Mouse (Mus musculus) heart, embryonic 16.5 days (tissue): Measurements from ENCODE around the gene Xylt2. TPM values are rescaled to one million over a fixed set of nuclear protein-coding genes. Genes with fewer than 3 reads are reported as not detected.

Source experiments
- ATAC-seq: fragments of 200-750 bp; cut with Nextera tagmentation; replicated peaks from 2 replicates; pipeline ENCODE4 v1.8.0; 2017; ENCODE audit warnings: moderate number of reproducible peaks; ENCODE audit not compliant: insufficient read depth, low FRiP score; ENCODE audit errors: extremely low read depth
- H3K27ac ChIP-seq: fragments of 300-500 bp; sonication (generic); 2 replicates; pipeline ENCODE4 v1.5.1; 2014; ENCODE audit warnings: mild to moderate bottlenecking, low read length, control low read depth, moderate library complexity
- H3K27me3 ChIP-seq: fragments of 300-500 bp; sonication (generic); 2 replicates; pipeline ENCODE4 v1.6.1; 2014; ENCODE audit warnings: low read length, mixed read lengths; ENCODE audit not compliant: control insufficient read depth, insufficient read depth
- H3K36me3 ChIP-seq: fragments of 300-500 bp; sonication (generic); 2 replicates; pipeline ENCODE4 v1.6.1; 2014; ENCODE audit not compliant: control insufficient read depth, insufficient read depth
- H3K4me1 ChIP-seq: fragments of 300-500 bp; sonication (generic); 2 replicates; pipeline ENCODE4 v1.6.1; 2014; ENCODE audit warnings: low read length, mixed read lengths; ENCODE audit not compliant: control insufficient read depth, insufficient read depth
- H3K4me2 ChIP-seq: fragments of 300-500 bp; sonication (generic); 2 replicates; pipeline ENCODE4 v1.6.1; 2014; ENCODE audit warnings: low read depth, mild to moderate bottlenecking, control low read depth, low read length
- H3K4me3 ChIP-seq: fragments of 300-500 bp; sonication (generic); 2 replicates; pipeline ENCODE4 v1.5.1; 2014; ENCODE audit warnings: mild to moderate bottlenecking, control low read depth, low read length
- H3K9ac ChIP-seq: fragments of 300-500 bp; sonication (generic); 2 replicates; pipeline ENCODE4 v1.6.1; 2014; ENCODE audit warnings: low read length, control low read depth
- H3K9me3 ChIP-seq: fragments of 300-500 bp; sonication (generic); replicated peaks from 2 replicates; pipeline ENCODE4 v1.6.1; 2016; ENCODE audit warnings: low read length; ENCODE audit not compliant: control insufficient read depth
- WGBS: fragments of 180-500 bp; shearing (Covaris S2); extraction: QIAGEN DNeasy Blood & Tissue Kit; methylation state at CpG from one replicate; pipeline ENCODE4 v1.1.7; 2014; 5-methylcytosine and 5-hydroxymethylcytosine counted together
- polyA plus RNA-seq: library from polyadenylated mRNA; unstranded; fragments of >200 nt; fragmentation: Nextera tagmentation; extraction: Ambion mirVana; gene quantifications from 2 replicates; pipeline ENCODE4 v1.2.1, GENCODE M21; 2015

Gene Xylt2
- polyA plus RNA-seq, 1 experiment from 2014 or later: 11.6 TPM

GRCm38 (mm10) chr11:94682427-94682826, 5.1 kb upstream of the Xylt2 start:
- H3K9ac ChIP-seq: no peak overlapping the region
- 0 out of 2 replicates have a peak, but pooled peaks cover 2% of the 10 kb centered on the region for H3K9me3 ChIP-seq
- H3K4me1 ChIP-seq: 0 out of 2 replicates have a peak, but pooled peaks cover 2% of the 10 kb centered on the region
- H3K4me2 ChIP-seq: no peak overlapping the region
- no peaks in the 10 kb centered on the region for H3K27me3 ChIP-seq
- H3K27ac ChIP-seq: no peak overlapping the region
- H3K36me3 ChIP-seq: no peaks in the 10 kb centered on the region
- 74% methylated on average over 7 of the region's 7 CpGs for WGBS
- no peak for ATAC-seq
- no peak overlapping the region for H3K4me3 ChIP-seq

- no peak overlapping the region for H3K9ac ChIP-seq
- no peak for ATAC-seq
- H3K27me3 ChIP-seq: no peaks in the 10 kb centered on the region
- 72% methylated on average over 4 of the region's 4 CpGs for WGBS
- H3K36me3 ChIP-seq: no peaks in the 10 kb centered on the region
- no peak overlapping the region for H3K27ac ChIP-seq
- H3K4me3 ChIP-seq: no peak overlapping the region
- H3K4me1 ChIP-seq: 0 out of 2 replicates have a peak, but pooled peaks cover 2% of the 10 kb centered on the region
- H3K4me2 ChIP-seq: no peak overlapping the region
- H3K9me3 ChIP-seq: 0 out of 2 replicates have a peak, but pooled peaks cover 2% of the 10 kb centered on the region
Measured at GRCm38 (mm10) chr11:94681640-94682039, 4.3 kb upstream of the Xylt2 start.

- Histone ChIP-seq H3K36me3 (no peaks in the 10 kb centered on the region), H3K27ac (no peak overlapping the region), H3K4me2 (no peak overlapping the region), H3K27me3 (no peaks in the 10 kb centered on the region), H3K9me3 (0 out of 2 replicates have a peak, but pooled peaks cover 2% of the 10 kb centered on the region), H3K4me3 (no peak overlapping the region), H3K4me1 (peaks cover 11% of the 10 kb centered on the region), H3K9ac (no peak overlapping the region)
- ATAC-seq: no peak
Measured at GRCm38 (mm10) chr11:94680639-94681038, 3.3 kb upstream of the Xylt2 start.

- H3K27me3 ChIP-seq: no peaks in the 10 kb centered on the region
- WGBS: 33% methylated on average over 15 of the region's 15 CpGs
- H3K9ac ChIP-seq: peak overlapping the region; percentile 63
- H3K4me2 ChIP-seq: peak overlapping the region; percentile 82
- no peak overlapping the region for H3K27ac ChIP-seq
- peak overlapping the region; percentile 85 for H3K4me3 ChIP-seq
- peaks cover 3% of the 10 kb centered on the region; the same call in 1 of the 2 replicates for H3K36me3 ChIP-seq
- no peak; the same call in 1 of the 2 replicates for ATAC-seq
- H3K9me3 ChIP-seq: 0 out of 2 replicates have a peak, but pooled peaks cover 2% of the 10 kb centered on the region
- H3K4me1 ChIP-seq: peaks cover 17% of the 10 kb centered on the region
Measured at GRCm38 (mm10) chr11:94677607-94678145, 361 bp upstream of the Xylt2 start.

GRCm38 (mm10) chr11:94676308-94676707, 1.0 kb downstream of the Xylt2 start:
- Histone ChIP-seq H3K9me3 (0 out of 2 replicates have a peak, but pooled peaks cover 2% of the 10 kb centered on the region), H3K27ac (peak overlapping the region; percentile 75)

GRCm38 (mm10) chr11:94675446-94675845, 1.9 kb downstream of the Xylt2 start:
- no peak overlapping the region for H3K9ac ChIP-seq
- no peak overlapping the region for H3K4me3 ChIP-seq
- no peak for ATAC-seq
- no peaks in the 10 kb centered on the region for H3K9me3 ChIP-seq
- H3K4me1 ChIP-seq: peaks cover 17% of the 10 kb centered on the region
- no peaks in the 10 kb centered on the region for H3K27me3 ChIP-seq
- H3K27ac ChIP-seq: no peak overlapping the region
- WGBS: 67% methylated on average over 5 of the region's 5 CpGs
- H3K4me2 ChIP-seq: no peak overlapping the region
- H3K36me3 ChIP-seq: peaks cover 3% of the 10 kb centered on the region

More at GRCm38 (mm10) chr11:94676308-94676707, 1.0 kb downstream of the Xylt2 start:
- Histone ChIP-seq H3K4me1 (peaks cover 17% of the 10 kb centered on the region), H3K36me3 (peaks cover 3% of the 10 kb centered on the region; the same call in 1 of the 2 replicates), H3K9ac (peak overlapping the region; percentile 91), H3K27me3 (no peaks in the 10 kb centered on the region), H3K4me3 (peak overlapping the region; percentile 85), H3K4me2 (peak overlapping the region; percentile 82)
- no peak; the same call in 1 of the 2 replicates for ATAC-seq
- 40% methylated on average over 4 of the region's 4 CpGs for WGBS

GRCm38 (mm10) chr11:94674984-94675383, 2.3 kb downstream of the Xylt2 start:
- Histone ChIP-seq H3K4me2 (no peak overlapping the region), H3K9ac (no peak overlapping the region)

GRCm38 (mm10) chr11:94665281-94665680, 12.0 kb downstream of the Xylt2 start:
- no peak overlapping the region for H3K4me2 ChIP-seq
- H3K4me3 ChIP-seq: no peak overlapping the region
- no peaks in the 10 kb centered on the region for H3K4me1 ChIP-seq
- no peak for ATAC-seq
- H3K27ac ChIP-seq: no peak overlapping the region
- peaks cover 57% of the 10 kb centered on the region for H3K36me3 ChIP-seq
- no peak overlapping the region for H3K9ac ChIP-seq
- 92% methylated on average over 6 of the region's 6 CpGs for WGBS
- no peaks in the 10 kb centered on the region for H3K9me3 ChIP-seq
- H3K27me3 ChIP-seq: no peaks in the 10 kb centered on the region

More at GRCm38 (mm10) chr11:94674984-94675383, 2.3 kb downstream of the Xylt2 start:
- peaks cover 17% of the 10 kb centered on the region for H3K4me1 ChIP-seq
- WGBS: 78% methylated on average over 5 of the region's 5 CpGs
- H3K9me3 ChIP-seq: no peaks in the 10 kb centered on the region
- no peak for ATAC-seq
- H3K27ac ChIP-seq: no peak overlapping the region
- no peaks in the 10 kb centered on the region for H3K27me3 ChIP-seq
- no peak overlapping the region for H3K4me3 ChIP-seq
- peaks cover 6% of the 10 kb centered on the region for H3K36me3 ChIP-seq

GRCm38 (mm10) chr11:94661344-94661743, 16.0 kb downstream of the Xylt2 start:
- H3K4me3 ChIP-seq: no peak overlapping the region
- H3K27ac ChIP-seq: no peak overlapping the region
- WGBS: 60% methylated on average over 1 of the region's 1 CpGs
- no peak for ATAC-seq
- no peaks in the 10 kb centered on the region for H3K4me1 ChIP-seq
- no peak overlapping the region for H3K4me2 ChIP-seq
- H3K27me3 ChIP-seq: no peaks in the 10 kb centered on the region
- peaks cover 39% of the 10 kb centered on the region for H3K36me3 ChIP-seq
- no peak overlapping the region for H3K9ac ChIP-seq
- H3K9me3 ChIP-seq: no peaks in the 10 kb centered on the region
